Mouse (Mus musculus) G1E (cell line): Measurements from ENCODE around the gene Nrde2.

Source experiments
- CTCF ChIP-seq: IDR thresholded peaks from 2 replicates; pipeline ENCODE4 v1.5.1; 2012; ENCODE audit warnings: low read depth, low read length, inconsistent platforms, mixed read lengths
- GATA1 ChIP-seq: IDR thresholded peaks from 2 replicates; pipeline ENCODE4 v1.6.1; 2012; ENCODE audit warnings: borderline replicate concordance, low read length, inconsistent platforms, mixed read lengths

GRCm38 (mm10) chr12:100187756-100188430, 28.4 kb upstream of the Nrde2 start:
- no peak for TF ChIP-seq CTCF
- TF ChIP-seq GATA1: no peak
